Mouse (Mus musculus) urinary bladder, postnatal 25 days (tissue): Measurements from ENCODE around the gene Bpgm.

Source experiments
- DNase-seq: peaks from one replicate; pipeline ENCODE4 v3.0.0; 2022; ENCODE audit warnings: low spot score

Bpgm gene

GRCm38 (mm10) chr6:34483811-34484210 is 7.8 kb downstream of the Bpgm start:
- DNase-seq, result no peak

GRCm38 (mm10) chr6:34486071-34486626 is 10.1 kb downstream of the Bpgm start:
- DNase-seq, result no peak

- DNase-seq, result no peak
These were observed 17.5 kb downstream of the Bpgm start for GRCm38 (mm10) chr6:34493327-34494095.

GRCm38 (mm10) chr6:34495140-34495551 is 19.1 kb downstream of the Bpgm start:
- DNase-seq, result no peak

GRCm38 (mm10) chr6:34497991-34498625 is 22.1 kb downstream of the Bpgm start:
- no peak for DNase-seq

DNA sequence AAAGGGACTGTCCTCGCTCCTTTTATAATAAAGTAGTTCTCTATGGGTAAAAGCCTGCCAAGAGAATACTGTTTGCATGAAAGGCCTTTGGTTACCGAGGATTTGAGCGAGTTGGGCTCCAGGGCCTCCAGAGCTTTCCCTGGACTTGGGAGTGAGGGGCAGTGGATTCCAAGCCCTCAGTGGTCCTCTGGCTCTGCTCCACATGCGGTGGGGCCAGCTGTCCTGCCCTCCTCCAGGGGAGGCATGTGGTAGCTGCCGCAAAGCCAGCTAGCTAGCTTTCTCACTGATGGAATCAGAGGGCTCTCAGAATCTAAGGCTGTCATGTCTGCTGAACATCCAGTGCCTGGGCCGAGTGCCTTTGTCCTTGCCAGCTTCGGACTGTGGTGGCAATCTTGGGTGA is 26.3 kb downstream of the Bpgm start:
- DNase-seq, result no peak

GRCm38 (mm10) chr6:34505957-34506356 is 29.9 kb downstream of the Bpgm start:
- no peak for DNase-seq

DNA sequence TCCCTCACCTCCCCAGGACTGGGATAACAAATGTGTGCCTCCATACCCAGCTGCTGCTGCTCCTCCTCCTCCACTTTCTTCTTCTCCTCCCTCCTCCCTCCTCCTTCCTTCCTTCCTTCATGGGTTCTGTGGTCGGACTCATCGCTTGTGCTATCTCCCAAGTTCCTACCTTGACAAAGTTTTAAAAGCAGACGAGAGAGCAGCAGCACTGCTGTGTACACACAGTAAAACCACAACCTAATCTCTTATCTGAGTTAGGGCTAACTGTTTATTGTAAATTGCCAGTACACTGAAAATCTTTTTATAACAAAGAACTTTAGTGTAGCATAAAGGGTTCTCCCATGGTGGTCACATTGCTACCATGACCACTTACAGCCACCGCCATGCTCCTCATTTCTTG is 31.6 kb downstream of the Bpgm start:
- no peak for DNase-seq

DNA sequence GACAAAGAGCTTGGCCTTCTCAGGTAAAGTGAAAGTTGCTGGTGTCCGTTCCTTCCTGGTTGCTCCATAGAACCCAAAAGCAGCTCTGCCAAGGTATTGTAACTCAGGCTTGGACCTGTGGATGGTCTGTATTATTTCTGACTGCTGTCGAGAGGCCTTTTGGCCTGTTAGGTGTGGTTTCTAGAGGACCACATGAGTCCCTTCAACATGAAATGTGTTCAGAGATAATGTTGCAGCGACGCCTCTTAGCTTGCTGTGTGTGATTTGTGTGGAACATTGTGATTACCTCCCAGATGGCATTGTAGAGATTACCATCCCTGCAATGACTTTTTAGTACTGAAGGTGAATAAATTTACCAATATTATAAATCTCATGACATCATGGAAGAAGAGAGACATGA is 32.0 kb downstream of the Bpgm start:
- no peak for DNase-seq

DNA sequence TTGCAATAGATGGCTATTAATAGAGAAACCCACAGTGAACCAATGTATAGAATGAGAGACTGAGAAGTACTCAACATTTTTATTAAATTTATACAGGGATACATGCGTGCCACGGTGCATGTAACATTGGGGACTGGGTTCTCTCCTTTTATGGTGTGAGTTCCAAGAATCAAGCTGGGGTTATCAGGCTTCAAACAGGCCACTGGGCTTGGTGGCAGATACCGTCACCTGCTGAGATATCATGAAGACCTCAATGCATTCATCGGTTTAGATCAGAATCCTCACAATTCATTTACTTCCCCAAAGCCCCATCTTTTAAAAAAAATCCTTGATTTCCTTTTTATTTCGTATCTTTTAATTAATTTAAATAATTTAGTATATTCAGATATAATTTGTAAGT is 34.3 kb downstream of the Bpgm start:
- no peak for DNase-seq

DNA sequence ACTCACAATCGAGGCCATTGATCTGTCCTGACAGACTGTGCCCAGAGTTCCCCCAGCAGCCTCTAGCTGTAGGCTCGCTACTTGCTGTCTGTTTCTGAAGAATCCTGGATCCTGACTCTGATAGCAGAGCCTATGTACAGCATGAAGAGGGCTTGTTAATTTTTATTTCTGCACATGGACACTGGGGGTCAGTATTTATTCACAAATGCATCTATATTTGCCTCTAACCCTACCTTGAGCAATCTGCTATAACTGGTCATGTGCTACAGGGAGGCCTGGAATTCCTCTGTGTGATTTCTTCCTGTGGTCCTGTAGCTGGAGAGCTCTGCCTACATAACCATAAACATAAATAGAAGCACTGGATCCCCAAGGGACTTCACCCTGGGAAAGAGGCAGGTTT is 35.4 kb downstream of the Bpgm start:
- no peak for DNase-seq

- no peak for DNase-seq
These were observed 36.7 kb downstream of the Bpgm start for GRCm38 (mm10) chr6:34512741-34513140.

GRCm38 (mm10) chr6:34514655-34515054 is 38.6 kb downstream of the Bpgm start:
- DNase-seq, result no peak

GRCm38 (mm10) chr6:34515098-34515782 is 39.2 kb downstream of the Bpgm start:
- DNase-seq, result no peak

DNA sequence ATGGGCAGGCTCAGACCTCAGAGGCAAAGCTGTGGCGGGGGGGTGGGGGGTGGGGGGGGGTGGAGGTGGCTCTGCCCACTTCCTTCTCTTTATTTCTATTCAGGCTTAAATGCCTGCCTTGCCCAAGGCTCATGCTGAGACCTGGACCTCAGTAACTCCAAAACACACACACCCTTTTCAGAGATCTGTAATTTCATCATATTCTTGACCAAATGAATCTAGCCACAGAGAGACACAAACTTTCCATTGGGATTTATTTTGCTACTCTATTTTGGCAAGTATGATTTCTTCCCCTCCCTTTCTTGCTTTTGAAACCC is 39.7 kb downstream of the Bpgm start:
- no peak for DNase-seq

GRCm38 (mm10) chr6:34517750-34518149 is 41.7 kb downstream of the Bpgm start:
- no peak for DNase-seq

DNA sequence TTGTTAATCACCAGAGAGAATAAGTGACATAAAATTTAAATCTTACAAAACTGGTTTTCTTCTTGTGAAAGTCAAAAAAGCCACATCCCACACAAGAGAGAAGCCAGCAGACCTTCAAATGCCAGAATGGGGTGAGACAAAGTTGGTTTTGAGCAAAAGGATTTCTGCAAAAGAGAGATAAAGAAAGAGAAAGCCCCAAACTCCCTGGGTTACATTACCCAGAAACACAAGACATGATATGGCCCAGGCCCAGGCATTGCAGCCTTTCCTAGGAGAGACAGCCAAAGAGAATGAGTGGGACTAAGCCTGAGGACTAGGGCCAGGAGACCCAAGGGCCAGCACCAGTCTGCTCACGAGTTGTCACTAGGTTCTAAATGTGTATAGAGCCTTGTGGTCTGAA is 43.1 kb downstream of the Bpgm start:
- DNase-seq, result no peak

DNA sequence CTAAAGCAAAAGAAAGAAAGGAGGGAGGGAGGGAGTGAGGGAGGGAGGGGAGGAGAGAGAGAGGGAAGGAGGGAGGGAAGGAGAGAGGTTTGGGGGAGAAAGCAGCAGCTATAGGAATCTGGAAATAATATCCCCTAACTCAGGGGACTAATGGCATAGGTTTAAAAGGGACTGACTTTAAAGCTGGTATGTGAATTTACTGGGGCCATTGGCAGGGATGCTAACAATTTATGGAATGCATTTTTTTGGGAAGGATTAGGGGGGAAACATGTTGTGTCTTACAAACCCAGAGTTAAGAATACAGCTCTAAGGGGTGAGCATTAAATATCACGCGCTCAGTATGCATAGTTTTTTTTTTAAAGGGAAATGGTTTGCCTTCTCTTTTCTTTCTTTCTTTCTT is 44.5 kb downstream of the Bpgm start:
- DNase-seq, result no peak

- no peak for DNase-seq
These were observed 44.9 kb downstream of the Bpgm start for GRCm38 (mm10) chr6:34520912-34521311.

- no peak for DNase-seq
These were observed 47.5 kb downstream of the Bpgm start for GRCm38 (mm10) chr6:34523476-34523875.

- no peak for DNase-seq
These were observed 49.5 kb downstream of the Bpgm start for GRCm38 (mm10) chr6:34525499-34525924.

DNA sequence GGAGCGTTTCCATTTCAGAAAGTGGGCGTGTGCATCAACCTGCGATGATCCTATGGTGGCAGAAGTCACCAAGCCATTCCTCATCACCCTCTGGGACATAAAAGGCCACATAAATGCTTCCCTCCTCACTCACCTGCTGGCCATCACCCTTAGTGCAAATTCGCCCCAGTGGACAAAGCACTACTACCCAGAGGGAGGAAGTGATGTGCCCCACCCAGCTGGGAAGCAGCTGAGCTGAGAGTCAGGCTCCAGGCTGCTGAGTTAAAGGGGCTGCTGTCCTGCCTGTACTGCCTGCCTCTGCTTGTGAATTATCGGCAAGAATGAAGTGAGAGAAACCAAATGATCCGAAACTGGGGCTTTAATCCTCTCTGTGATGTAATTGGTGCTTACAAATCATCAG is 49.9 kb downstream of the Bpgm start:
- no peak for DNase-seq

GRCm38 (mm10) chr6:34526389-34526788 is 50.4 kb downstream of the Bpgm start:
- no peak for DNase-seq
